Mouse (Mus musculus) brain, embryonic 18.5 days (tissue): Measurements from ENCODE around the gene Smim23.

ENCODE experiments used
- DNase-seq: peaks from one replicate; pipeline ENCODE4 v3.0.0-alpha.2; 2012; ENCODE audit warnings: low read depth, low spot score

The Smim23 gene

GRCm38 (mm10) chr11:32781633-32782404 lies 42.6 kb downstream of the Smim23 start:
- DNase-seq: peak; percentile 43

- DNase-seq: no peak
These were observed 43.5 kb downstream of the Smim23 start for GRCm38 (mm10) chr11:32780747-32781536.

- no peak for DNase-seq
These were observed 55.6 kb downstream of the Smim23 start for GRCm38 (mm10) chr11:32768642-32769343.
